Mouse (Mus musculus): ENCODE data around the gene Abraxas1. TPM values are rescaled to one million over a fixed set of nuclear protein-coding genes. Genes with fewer than 3 reads are reported as not detected.

Gene Abraxas1
- total and polyA plus RNA-seq, 2 experiments from 2014 or later, result 7.3 to 8.7 TPM

DNA sequence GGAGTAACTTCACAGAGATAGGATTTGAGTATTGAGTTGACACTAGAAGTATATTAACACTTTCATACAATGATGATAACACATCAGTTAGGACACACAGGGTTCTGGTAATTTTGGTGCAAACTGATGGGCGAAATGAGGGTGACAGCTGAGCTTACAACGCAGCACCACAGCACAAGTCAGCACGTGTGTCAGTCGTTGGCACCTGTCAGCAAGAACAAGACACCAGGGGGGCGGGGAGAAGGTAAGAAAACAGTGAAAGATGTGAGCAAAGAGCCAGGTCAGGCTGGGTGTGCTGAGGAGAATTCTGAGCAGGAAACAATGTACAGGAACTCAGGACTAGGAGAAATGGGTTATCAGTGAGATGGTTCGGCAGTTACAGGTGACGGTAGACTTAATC lies 59.0 kb downstream of the Abraxas1 start:
- ATAC-seq (ENCODE audit: low FRiP score) (no peak), DNase-seq (ENCODE audit: low spot score) (no peak)
- H3K36me3 ChIP-seq (ENCODE audit: insufficient read depth, low read length), result peaks cover 43% of the 10 kb centered on the region

DNA sequence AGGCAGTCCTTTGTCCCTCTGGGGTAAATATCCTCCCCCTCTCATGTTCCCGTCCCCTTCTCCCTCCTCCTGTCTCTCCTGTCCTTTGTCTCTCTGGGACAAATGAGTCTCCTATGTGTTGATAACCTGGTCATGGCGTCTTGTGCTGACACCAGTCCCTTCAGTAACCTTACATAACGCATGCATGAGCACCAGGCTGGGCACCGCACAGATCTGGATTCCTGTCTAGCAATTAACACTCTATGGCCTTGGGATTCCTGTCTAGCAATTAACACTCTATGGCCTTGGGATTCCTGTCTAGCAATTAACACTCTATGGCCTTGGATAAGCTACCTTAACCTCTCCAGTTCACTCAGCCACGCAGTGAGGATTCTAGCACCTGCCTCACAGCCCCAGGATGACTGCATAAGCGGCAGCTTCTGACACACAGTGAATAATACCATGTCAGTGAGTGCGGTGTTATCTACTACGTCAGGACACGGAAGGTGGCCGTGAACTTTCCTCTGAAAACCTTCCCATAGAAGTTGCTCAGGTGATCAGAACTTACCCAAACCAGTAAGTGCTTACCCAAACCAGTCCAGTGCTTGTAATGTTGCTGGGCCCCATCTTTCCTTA lies 60.6 kb downstream of the Abraxas1 start:
- TF ChIP-seq CTCF (IDR thresholded peaks at IDR 0.05), result no peak
- 88% methylated on average over 10 of the region's 10 CpGs for WGBS
- no peak for ATAC-seq (ENCODE audit: low FRiP score)
- no peak overlapping the region for H3K4me3 ChIP-seq (ENCODE audit: low read depth, low read length)
- H3K27ac ChIP-seq (ENCODE audit: low read depth, low read length), result no peak overlapping the region
- H3K27me3 ChIP-seq (ENCODE audit: insufficient read depth, low read length), result no peaks in the 10 kb centered on the region
- H3K4me1 ChIP-seq (ENCODE audit: insufficient read depth, low read length), result no peaks in the 10 kb centered on the region
- H3K9me3 ChIP-seq (ENCODE audit: low read length), result no peaks in the 10 kb centered on the region
- peaks cover 28% of the 10 kb centered on the region for H3K36me3 ChIP-seq (ENCODE audit: insufficient read depth, low read length)
- no peak for DNase-seq (ENCODE audit: low spot score)
- H3K4me2 ChIP-seq (ENCODE audit: low read depth, low read length, poor library complexity, severe bottlenecking), result no peak overlapping the region
- no peak overlapping the region for H3K9ac ChIP-seq (replicated peaks; ENCODE audit: low read length, poor library complexity, severe bottlenecking)

More for the DNA sequence above, 59.0 kb downstream of the Abraxas1 start:
- H3K4me2 ChIP-seq (ENCODE audit: low read depth, low read length, poor library complexity, severe bottlenecking), result no peak overlapping the region
- no peaks in the 10 kb centered on the region for H3K27me3 ChIP-seq (ENCODE audit: insufficient read depth, low read length)
- H3K9ac ChIP-seq (replicated peaks; ENCODE audit: low read length, poor library complexity, severe bottlenecking), result no peak overlapping the region
- WGBS, result 94% methylated on average over 7 of the region's 7 CpGs
- H3K4me3 ChIP-seq (ENCODE audit: low read depth, low read length), result no peak overlapping the region
- TF ChIP-seq CTCF (IDR thresholded peaks at IDR 0.05), result no peak
- no peaks in the 10 kb centered on the region for H3K9me3 ChIP-seq (ENCODE audit: low read length)
- no peak overlapping the region for H3K27ac ChIP-seq (ENCODE audit: low read depth, low read length)
- H3K4me1 ChIP-seq (ENCODE audit: insufficient read depth, low read length), result no peaks in the 10 kb centered on the region

DNA sequence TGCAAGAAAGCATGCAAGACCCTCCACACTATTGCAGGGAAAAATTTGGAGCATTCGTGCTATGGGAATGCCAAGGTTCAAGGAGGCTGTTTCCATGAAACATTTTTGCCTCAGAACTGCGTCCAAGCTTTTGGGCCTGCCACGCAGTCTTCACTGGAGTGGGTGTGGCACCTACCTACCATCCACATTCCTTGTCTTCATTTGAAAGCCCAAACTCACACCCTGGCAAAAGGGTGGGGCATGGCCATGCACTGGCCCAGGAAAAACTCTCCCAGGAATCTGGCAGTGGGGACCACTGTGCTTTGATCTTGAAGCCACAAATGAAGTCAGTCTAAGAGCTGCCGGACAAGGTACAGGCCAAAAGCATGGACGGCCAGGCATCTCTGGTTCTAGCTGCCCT lies 62.6 kb downstream of the Abraxas1 start:
- Histone ChIP-seq H3K4me3 (ENCODE audit: low read depth, low read length) (no peak overlapping the region), H3K9me3 (ENCODE audit: low read length) (no peaks in the 10 kb centered on the region), H3K4me2 (ENCODE audit: low read depth, low read length, poor library complexity, severe bottlenecking) (no peak overlapping the region), H3K4me1 (ENCODE audit: insufficient read depth, low read length) (no peaks in the 10 kb centered on the region), H3K27ac (ENCODE audit: low read depth, low read length) (no peak overlapping the region), H3K27me3 (ENCODE audit: insufficient read depth, low read length) (no peaks in the 10 kb centered on the region), H3K9ac (replicated peaks; ENCODE audit: low read length, poor library complexity, severe bottlenecking) (no peak overlapping the region), H3K36me3 (ENCODE audit: insufficient read depth, low read length) (peaks cover 8% of the 10 kb centered on the region)
- ATAC-seq (ENCODE audit: low FRiP score), result no peak
- no peak for TF ChIP-seq CTCF (IDR thresholded peaks at IDR 0.05)
- DNase-seq (ENCODE audit: low spot score), result no peak
- WGBS, result 97% methylated on average over 5 of the region's 5 CpGs

Other genes with a start within 250 kb of the Abraxas1 start
- 3.4 and 3.7 TPM in 2 replicates for gene Plac8, start 248.7 kb downstream of the Abraxas1 start, total RNA-seq (2014; rRNA removed)
- 1.3 and 1.7 TPM in 2 replicates for gene Plac8, start 248.7 kb downstream of the Abraxas1 start, polyA plus RNA-seq (2015; fragmentation: Nextera tagmentation; extraction: Ambion mirVana)
- gene Coq2, start 145.8 kb downstream of the Abraxas1 start, total RNA-seq (2014; rRNA removed), result 96.0 and 143 TPM in 2 replicates
- gene Coq2, start 145.8 kb downstream of the Abraxas1 start, polyA plus RNA-seq (2015; fragmentation: Nextera tagmentation; extraction: Ambion mirVana), result 68.2 and 69.4 TPM in 2 replicates
- gene Hpse, start 101.2 kb downstream of the Abraxas1 start, total RNA-seq (2014; rRNA removed), result 0.28 and 3.2 TPM in 2 replicates
- 0.39 and 0.44 TPM in 2 replicates for gene Hpse, start 101.2 kb downstream of the Abraxas1 start, polyA plus RNA-seq (2015; fragmentation: Nextera tagmentation; extraction: Ambion mirVana)
- gene Helq, start 22.4 kb downstream of the Abraxas1 start, total RNA-seq (2014; rRNA removed), result 17.4 and 39.4 TPM in 2 replicates
- 12.2 and 13.3 TPM in 2 replicates for gene Helq, start 22.4 kb downstream of the Abraxas1 start, polyA plus RNA-seq (2015; fragmentation: Nextera tagmentation; extraction: Ambion mirVana)
- 37.1 and 74.5 TPM in 2 replicates for gene Mrps18c, start 22.3 kb downstream of the Abraxas1 start, total RNA-seq (2014; rRNA removed)
- gene Mrps18c, start 22.3 kb downstream of the Abraxas1 start, polyA plus RNA-seq (2015; fragmentation: Nextera tagmentation; extraction: Ambion mirVana), result 169 and 180 TPM in 2 replicates
- gene Gpat3, start 24.7 kb upstream of the Abraxas1 start, total RNA-seq (2014; rRNA removed), result 1.1 and 2.0 TPM in 2 replicates
- gene Gpat3, start 24.7 kb upstream of the Abraxas1 start, polyA plus RNA-seq (2015; fragmentation: Nextera tagmentation; extraction: Ambion mirVana), result 0.83 and 0.91 TPM in 2 replicates